Mouse (Mus musculus) liver, adult (tissue): Measurements from ENCODE around the gene Sqor.

Experiments
- GATA4 ChIP-seq: IDR thresholded peaks from 2 replicates; pipeline ENCODE4 v1.6.1; 2014; ENCODE audit warnings: mild to moderate bottlenecking, low read length; ENCODE audit not compliant: insufficient replicate concordance

Gene Sqor

DNA sequence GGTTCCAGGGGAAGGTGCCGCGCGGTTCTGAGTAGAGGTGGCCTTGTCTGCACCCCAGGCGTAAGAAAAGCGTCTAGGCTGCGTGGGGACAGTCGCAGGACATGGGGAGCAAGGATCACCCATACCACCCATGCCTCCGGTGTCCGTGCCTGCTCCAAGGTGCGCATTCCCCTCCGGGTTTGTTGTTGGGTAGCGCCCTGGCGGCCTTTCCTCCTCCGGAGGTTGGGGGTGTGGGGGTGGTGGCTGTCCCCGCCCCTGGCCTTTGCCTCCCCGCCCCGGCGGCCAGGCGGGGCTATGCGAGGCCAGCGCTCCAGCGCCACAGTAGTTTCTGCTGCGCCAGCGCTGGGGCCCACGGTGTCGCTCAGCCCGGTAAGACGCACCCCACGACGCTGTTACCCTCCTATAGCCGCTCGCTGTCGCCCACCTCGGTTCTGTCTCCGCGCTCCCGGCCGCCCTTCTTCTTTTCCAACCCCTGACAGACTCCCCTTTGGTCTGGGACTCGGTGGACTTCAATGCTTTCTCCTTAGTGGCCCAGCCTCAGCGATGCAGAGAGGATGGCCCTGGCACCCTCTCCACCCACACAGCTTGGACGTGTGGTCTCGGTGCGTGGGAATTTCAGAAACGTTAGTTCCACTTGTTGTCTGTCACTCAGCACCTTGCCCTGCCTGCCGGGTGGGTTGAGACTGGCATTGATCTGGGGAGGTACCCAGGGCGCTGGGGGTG is at the start of gene Sqor:
TSS of gene Sqor (plus strand) at position 167 of the 723 bp plus-strand sequence.
- TF ChIP-seq GATA4, result peak; percentile 17; the same call in 1 of the 2 replicates

DNA sequence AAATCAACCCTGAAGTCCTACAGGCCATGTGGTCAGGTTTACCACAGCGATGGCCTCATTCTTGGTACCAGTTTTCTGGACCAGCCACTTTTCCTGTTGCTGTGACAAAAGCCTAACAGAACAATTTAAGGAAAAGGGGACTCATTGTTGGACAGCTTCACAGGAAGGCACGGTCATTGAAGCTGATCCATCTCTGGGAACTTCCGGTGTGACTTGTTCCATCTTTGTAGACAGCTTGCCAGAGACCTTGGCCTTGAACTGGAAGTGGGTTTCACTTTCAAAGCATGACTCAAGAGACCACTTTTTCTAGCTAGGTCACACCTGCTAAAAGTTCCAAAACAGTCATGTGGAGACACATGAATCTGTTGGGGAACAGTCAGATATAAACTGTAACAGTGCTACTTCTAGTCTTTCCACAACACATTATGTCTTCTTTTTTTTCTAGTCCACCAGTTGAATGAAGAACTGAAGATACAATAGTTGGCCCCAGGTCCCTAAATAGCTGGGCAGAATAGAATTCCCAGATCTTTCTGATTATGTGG is 48.7 kb upstream of the Sqor start:
- TF ChIP-seq GATA4, result no peak

- no peak for TF ChIP-seq GATA4
These were observed 45.8 kb upstream of the Sqor start for GRCm38 (mm10) chr2:122719232-122719631.

- TF ChIP-seq GATA4, result no peak
These were observed 44.5 kb upstream of the Sqor start for GRCm38 (mm10) chr2:122720564-122720963.

DNA sequence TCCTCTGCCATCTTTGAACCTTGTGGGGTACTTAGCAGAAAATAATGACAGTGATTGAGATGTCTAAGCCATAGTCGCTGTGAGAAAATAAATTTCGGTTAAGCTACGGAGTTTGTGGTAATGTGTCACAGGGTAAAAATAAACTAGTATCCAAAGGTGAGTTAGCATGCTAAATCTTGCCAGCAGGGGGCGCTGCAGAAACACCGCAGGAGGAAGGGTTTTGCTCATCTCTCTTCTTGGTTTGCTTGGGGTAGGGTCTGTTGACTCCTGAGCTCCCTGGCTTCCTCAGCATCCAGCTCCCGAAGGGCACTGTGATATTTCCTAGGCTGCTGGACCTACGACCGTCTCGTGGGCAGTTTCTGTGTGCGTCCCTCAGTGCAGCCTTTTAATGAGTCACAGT is 39.4 kb upstream of the Sqor start:
- TF ChIP-seq GATA4, result no peak

DNA sequence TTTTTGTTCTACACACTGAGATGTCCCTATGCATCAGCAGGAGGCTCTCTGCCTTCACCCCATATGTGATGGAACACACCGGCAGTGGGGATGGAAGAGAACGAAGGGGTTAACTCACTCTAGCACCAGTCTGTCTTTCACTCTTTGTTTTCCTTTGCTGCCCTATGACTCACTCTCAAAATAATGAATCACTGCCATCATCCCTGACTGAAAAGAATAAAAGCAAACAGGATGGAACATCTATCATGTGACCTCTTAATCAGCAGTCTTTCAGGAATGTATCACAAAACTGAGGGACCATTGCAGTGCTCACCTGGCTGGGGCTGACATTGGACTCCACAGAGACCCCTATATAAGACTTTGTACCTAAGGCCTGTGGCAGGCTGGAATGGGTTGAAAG is 33.6 kb upstream of the Sqor start:
- TF ChIP-seq GATA4, result no peak

GRCm38 (mm10) chr2:122737894-122738830 is 26.9 kb upstream of the Sqor start, which contains the start of gene Bloc1s6:
Bloc1s6 (plus strand) TSS chr2:122738503.
- TF ChIP-seq GATA4, result no peak

DNA sequence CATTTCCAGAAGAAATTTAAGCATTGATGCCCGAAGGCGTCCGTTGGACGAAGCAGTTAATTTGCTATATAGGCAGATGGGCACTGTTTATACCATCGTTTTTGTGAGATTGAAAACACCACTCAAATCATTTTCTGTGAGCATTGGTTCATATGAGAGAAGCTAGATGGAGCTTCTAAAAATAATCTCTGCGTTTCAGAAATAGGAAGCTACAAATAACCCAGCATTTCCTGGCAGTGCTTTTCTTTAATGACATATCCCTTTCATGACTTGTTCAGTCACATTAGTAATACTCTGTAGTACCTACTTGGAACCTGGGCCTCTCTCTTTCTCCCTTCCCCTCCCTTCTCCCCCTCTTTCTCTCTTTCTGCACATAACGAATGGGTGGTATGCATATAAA is 26.0 kb upstream of the Sqor start:
- no peak for TF ChIP-seq GATA4

DNA sequence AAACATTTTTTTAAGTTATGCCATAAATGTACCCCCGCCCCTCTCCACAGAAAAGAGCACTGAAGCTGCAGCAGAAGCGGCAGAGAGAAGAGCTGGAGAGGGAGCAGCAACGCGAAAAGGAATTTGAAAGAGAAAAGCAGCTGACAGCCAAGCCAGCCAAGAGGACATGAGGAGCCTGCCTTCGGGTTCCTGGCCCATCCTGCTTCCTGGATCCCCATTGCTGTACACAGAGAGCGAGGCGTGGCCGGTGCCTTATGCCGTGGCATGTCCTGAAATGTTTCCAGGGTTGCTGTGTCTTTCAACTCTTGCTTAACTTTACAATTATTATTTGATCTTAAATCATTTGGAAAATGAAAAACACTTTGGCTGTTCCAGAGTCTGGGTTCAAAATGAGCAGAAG is 18.6 kb upstream of the Sqor start:
- TF ChIP-seq GATA4, result no peak

- no peak for TF ChIP-seq GATA4
These were observed 11.2 kb upstream of the Sqor start for GRCm38 (mm10) chr2:122753739-122754343.

GRCm38 (mm10) chr2:122759791-122760190 is 5.2 kb upstream of the Sqor start:
- TF ChIP-seq GATA4, result no peak

GRCm38 (mm10) chr2:122762991-122763390 is 2.0 kb upstream of the Sqor start:
- TF ChIP-seq GATA4, result peak; percentile 72; the same call in 1 of the 2 replicates

- TF ChIP-seq GATA4, result no peak
These were observed 511 bp upstream of the Sqor start for GRCm38 (mm10) chr2:122764526-122764925.

DNA sequence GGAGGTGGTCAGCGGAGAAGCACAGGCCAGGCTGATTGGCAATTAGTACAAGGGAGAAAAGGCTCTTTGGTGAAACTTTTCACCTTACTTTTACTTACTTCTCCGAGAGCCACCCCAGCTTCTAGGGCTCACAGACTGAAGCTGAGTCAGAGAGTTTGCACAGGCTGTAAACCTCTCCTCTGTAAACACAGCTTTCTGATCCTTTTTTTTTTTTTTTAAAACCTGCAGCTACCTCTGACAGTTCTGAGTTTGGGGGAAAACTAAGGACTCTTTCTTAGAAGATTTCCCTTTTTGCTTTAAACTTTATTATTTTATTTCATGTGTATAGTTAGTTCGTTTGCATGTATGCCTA is 733 bp downstream of the Sqor start:
- TF ChIP-seq GATA4, result no peak

DNA sequence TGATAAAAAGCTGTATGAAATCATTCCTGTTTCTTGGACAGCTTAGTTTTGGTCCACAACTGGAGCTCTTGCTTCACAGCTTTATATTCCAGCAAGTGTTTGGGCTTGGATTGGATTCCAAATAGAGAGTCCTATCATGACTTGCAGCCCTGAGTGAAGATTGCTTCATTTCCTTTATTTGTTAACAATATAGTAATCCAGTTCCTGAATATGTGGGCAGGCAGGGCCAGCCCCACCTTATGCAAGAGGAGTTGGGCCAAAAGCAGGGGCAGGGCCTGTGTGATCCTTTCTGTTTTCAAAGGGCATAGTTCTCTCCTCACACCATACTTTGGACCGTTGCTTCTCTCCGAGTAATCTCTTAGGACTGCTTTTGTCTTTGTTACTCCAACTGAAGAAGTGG is 6.0 kb downstream of the Sqor start:
- peak; percentile 37; the same call in 1 of the 2 replicates for TF ChIP-seq GATA4
